Mouse (Mus musculus) monocyte, adult 5-6 weeks (primary cell): ENCODE measurements at regions not wholly inside any gene's neighbourhood (a gene's known extent, or its start where the extent isn't known, plus 50 kb on each side); places are given as distances from the start of the nearest gene placed in this dataset.

ENCODE experiments used
- ATAC-seq: fragments of 153-309, 156-312 bp; replicated peaks from 2 replicates; pipeline ENCODE4 v1.8.0; 2017; ENCODE audit warnings: mild to moderate bottlenecking; ENCODE audit not compliant: low TSS enrichment, insufficient number of reproducible peaks, severe bottlenecking, poor library complexity, low FRiP score

- ATAC-seq = no peak
Observed at GRCm38 (mm10) chr3:140129065-140129778, 923.7 kb downstream of the Stpg2 start.

GRCm38 (mm10) chr3:140143900-140144299, 938.4 kb downstream of the Stpg2 start:
- no peak for ATAC-seq

GRCm38 (mm10) chr3:140147158-140147933, 941.9 kb downstream of the Stpg2 start:
- ATAC-seq = no peak

GRCm38 (mm10) chr3:140150530-140150951, 945.0 kb downstream of the Stpg2 start:
- no peak for ATAC-seq

- no peak for ATAC-seq
Observed at GRCm38 (mm10) chr3:140179471-140179870, 974.0 kb downstream of the Stpg2 start.

- ATAC-seq = no peak
Observed at GRCm38 (mm10) chr3:140182690-140183089, 977.2 kb downstream of the Stpg2 start.

- no peak for ATAC-seq
Observed at GRCm38 (mm10) chr3:140184899-140185525, 979.5 kb downstream of the Stpg2 start.

GRCm38 (mm10) chr3:140205914-140206313, 1000.4 kb downstream of the Stpg2 start:
- ATAC-seq = no peak

- no peak for ATAC-seq
Observed at GRCm38 (mm10) chr3:140221478-140221877, 990.7 kb downstream of the Pdha2 start.

GRCm38 (mm10) chr3:140230712-140231111, 981.4 kb downstream of the Pdha2 start:
- ATAC-seq = no peak

GRCm38 (mm10) chr3:140233144-140233543, 979.0 kb downstream of the Pdha2 start:
- no peak for ATAC-seq

GRCm38 (mm10) chr3:140233809-140234208, 978.3 kb downstream of the Pdha2 start:
- ATAC-seq = no peak

GRCm38 (mm10) chr3:140239276-140239675, 972.9 kb downstream of the Pdha2 start:
- ATAC-seq = no peak
